Mouse (Mus musculus) retina, postnatal 1 day (tissue): ENCODE results near the gene Ccl25.
"Not testable (repeated sequence)": the region's sequence is repeated elsewhere in the genome, so short reads cannot be mapped to it uniquely, and the experiment has no call there.

Experiments used
- DNase-seq: peaks from one replicate; pipeline ENCODE4 v3.0.0-alpha.2; 2012

Ccl25 gene

DNA sequence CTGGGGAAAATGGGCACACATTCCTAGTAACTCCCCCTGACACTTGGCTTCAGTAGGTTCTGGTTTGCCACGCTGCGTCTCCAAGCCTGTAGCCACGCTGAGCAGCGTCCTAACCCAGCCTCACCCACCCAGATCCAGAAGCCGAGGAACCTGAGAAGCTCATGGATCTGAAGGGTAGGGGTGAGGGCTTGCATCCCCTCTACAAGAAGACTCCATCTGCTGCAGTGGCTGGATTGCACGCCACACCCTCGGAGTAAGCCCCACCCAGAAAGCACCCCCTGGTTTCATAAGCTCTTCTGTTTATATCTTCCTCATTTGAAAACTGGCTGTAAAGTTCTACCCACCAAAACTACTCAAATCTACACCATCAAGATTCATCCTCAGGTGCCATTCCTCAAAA lies 22.7 kb downstream of the Ccl25 start:
- no peak for DNase-seq

- DNase-seq = no peak
Observed at GRCm38 (mm10) chr8:4348275-4348674, 23.3 kb downstream of the Ccl25 start.

- no peak for DNase-seq
Observed at GRCm38 (mm10) chr8:4349335-4349734, 24.3 kb downstream of the Ccl25 start.

DNA sequence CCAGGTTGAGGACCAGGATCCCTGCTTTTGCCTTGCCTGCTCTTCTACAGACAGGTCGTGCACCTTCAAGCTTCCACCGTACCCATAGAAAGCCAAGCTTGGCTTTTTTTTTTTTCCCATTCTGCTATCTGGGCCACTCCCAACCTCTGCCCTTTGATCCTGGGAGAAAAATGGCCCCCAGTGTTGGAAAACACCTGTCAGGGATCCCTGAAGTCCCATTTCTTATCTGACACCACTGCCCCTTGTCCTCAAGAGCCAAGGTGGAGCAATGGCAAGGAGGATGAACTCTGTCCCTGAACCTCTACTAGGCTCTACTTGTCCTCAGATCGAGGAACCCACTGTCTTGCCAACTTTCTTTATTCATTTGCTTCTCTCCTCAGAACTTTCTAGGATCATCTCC lies 25.6 kb downstream of the Ccl25 start:
- no peak for DNase-seq

DNA sequence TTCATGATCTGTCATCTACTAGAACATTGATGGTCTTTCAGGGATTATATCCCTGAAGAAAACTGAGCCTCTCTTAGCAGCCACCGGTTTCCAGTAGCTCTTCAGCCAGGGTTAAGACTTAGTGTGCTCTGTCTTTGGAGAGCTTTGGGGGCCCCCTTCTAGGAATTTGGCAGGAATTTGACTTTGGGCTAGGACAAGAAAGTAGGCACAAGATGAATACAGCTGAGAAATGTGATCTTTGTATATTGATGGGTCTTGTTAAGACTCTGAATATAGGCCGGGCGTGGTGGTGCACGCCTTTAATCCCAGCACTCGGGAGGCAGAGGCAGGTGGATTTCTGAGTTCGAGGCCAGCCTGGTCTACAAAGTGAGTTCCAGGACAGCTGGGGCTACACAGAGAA lies 27.6 kb downstream of the Ccl25 start:
- not testable (repeated sequence) for DNase-seq

GRCm38 (mm10) chr8:4353741-4354140 lies 28.7 kb downstream of the Ccl25 start:
- no peak for DNase-seq

DNA sequence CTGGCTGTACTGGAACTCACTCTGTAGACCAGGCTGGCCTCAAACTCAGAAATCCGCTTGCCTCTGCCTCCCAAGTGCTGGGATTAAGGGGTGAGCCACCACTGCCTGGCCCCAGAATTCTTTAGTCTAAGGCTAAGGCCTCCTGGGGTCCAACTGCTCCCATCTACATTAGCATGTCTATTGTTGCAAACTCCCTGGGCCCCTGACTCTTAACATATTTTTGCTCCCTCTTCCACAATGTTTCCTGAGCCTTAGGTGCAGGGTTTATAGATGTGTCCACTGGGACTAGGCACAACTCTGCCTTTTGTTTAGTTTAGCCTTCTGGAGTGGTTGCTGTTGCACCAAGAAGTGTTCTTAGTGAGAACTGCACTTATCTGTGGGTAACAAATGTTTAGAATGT lies 29.5 kb downstream of the Ccl25 start:
- no peak for DNase-seq

- no peak for DNase-seq
Observed at GRCm38 (mm10) chr8:4355455-4355854, 30.4 kb downstream of the Ccl25 start.

DNA sequence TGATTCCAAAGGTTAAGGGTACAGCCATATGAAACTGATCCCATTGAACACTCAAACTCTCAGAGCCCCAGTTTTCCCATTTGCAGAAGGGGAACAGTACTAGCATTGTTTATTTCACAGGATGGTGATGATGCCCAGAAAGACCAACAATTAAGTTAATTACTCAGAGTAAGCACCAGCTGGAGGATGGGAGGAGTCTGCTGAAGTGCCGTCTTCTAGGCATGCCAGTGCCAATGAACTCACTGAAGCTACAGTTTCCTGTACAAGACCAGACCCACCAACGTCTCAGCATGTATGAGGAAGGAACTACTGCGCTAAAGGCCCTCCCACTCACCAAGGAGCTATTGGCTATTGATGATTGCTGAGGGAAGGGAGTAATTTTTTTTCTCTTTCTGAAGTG lies 34.4 kb downstream of the Ccl25 start:
- peak; percentile 75 for DNase-seq

- DNase-seq = no peak
Observed at GRCm38 (mm10) chr8:4360922-4361321, 35.9 kb downstream of the Ccl25 start.

DNA sequence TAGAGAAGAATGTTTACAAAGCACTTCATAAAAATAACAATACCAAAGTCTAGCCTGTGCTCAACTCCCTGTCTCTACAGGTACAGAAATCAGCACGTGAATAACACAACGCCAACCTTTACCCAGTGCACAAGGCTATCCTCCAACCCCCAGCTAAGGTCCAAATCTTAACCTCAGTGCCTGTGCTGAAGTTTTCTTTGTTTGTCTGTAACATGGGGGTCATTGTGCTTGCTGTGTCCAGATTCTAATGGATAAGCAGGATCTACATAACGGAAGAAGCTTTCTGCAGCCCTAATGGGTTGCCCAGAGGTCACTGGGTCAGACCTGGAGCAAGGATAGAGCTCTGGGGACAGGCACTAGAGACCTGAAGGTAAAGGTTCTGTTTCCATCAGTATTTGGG lies 41.2 kb downstream of the Ccl25 start:
- DNase-seq = no peak

DNA sequence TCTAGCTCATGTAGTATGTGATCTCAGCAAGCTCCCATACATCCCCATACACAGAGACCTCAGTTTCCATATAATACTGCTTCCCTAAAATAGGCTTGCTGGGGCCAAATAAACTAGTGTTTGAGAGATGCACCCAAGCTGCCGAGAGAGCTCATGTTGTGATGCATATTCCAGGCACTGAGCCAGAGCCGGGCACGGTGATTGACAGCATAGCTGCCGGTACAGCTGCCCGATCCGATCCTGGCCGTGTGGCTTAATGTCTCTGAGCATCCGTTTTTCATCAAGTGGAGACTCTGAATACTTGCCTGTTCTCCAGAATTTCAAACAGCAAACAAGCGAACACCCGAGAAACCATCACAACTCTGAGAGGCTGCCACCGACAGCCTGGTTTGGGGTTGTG lies 42.8 kb downstream of the Ccl25 start:
- DNase-seq = no peak

- no peak for DNase-seq
Observed at GRCm38 (mm10) chr8:4368470-4368869, 43.5 kb downstream of the Ccl25 start.

- DNase-seq = peak; percentile 21
Observed at GRCm38 (mm10) chr8:4370078-4370477, 45.1 kb downstream of the Ccl25 start.

DNA sequence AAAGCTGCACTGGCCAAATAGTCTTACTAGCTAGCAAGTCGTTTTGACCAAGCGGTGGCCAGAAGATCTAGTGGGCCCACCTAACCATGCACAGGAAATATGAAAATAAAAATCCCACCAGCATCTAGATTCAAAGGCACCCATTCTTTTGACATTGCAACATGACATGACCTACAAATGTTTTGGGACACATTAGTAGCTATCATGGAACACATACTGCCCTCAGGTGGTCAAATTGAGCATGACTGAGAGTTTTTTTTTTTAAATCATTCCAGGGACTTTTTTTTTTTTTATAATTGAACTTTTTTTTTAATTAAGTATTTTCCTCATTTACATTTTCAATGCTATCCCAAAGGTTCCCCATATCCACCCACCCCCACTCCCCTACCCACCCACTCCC lies 47.6 kb downstream of the Ccl25 start:
- peak; percentile 27 for DNase-seq

DNA sequence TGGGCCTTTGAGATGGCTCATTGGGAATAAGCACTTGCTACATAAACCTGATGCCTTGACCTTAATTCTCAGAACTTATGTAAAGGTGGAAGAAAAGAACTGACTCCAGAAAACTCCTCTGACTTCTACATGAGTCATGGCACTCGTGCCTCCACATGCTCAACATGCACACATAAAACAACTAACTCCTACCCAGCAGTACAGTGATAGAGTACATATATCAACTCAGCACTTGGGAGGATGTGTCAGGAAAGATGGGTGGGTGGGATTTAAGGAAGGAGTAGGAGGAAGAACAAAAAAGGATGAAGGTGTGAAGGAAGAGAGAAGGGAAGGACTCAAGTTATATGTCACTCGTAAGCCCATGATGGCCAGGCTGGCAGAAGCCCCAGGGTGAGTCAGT lies 76.4 kb downstream of the Ccl25 start:
- no peak for DNase-seq

GRCm38 (mm10) chr8:4403960-4404879 lies 79.2 kb downstream of the Ccl25 start:
- peak; percentile 31 for DNase-seq

GRCm38 (mm10) chr8:4404880-4405261 lies 79.9 kb downstream of the Ccl25 start:
- DNase-seq = peak; percentile 30

DNA sequence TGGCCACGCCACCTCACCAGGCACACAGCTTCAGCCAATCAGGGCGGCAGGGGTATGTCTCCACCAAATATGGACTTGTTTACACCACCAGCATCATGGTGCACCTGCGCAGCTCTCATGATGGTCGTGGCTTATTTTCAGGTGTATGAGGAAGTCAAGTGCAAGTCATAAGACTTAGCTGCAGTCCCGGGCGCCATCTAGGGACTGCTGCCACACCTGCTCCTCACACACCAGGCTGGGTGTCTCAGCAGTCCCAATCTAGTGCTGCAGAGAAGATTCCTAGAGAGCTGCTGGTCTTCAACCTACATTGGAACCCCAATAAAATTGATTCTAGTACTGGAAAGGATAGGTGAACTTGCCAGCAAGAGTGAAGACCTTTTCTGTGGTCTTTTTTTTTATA lies 83.4 kb downstream of the Ccl25 start:
- DNase-seq = not testable (repeated sequence)
